Mouse (Mus musculus) naive thymus-derived CD4-positive, alpha-beta T cell, adult 2 months (primary cell): ENCODE results near the gene Tfdp2.

Experiments used
- DNase-seq: peaks from one replicate; pipeline ENCODE4 v3.0.0-alpha.2; 2011; ENCODE audit warnings: low read depth

The Tfdp2 gene

GRCm38 (mm10) chr9:96228285-96228684 is 32.2 kb downstream of the Tfdp2 start:
- DNase-seq, result no peak

GRCm38 (mm10) chr9:96230271-96230670 is 34.2 kb downstream of the Tfdp2 start:
- DNase-seq, result no peak

- no peak for DNase-seq
Observed at GRCm38 (mm10) chr9:96235477-96235876, 39.4 kb downstream of the Tfdp2 start.

- no peak for DNase-seq
Observed at GRCm38 (mm10) chr9:96237391-96237790, 41.3 kb downstream of the Tfdp2 start.

GRCm38 (mm10) chr9:96238286-96238685 is 42.2 kb downstream of the Tfdp2 start:
- DNase-seq, result no peak

- DNase-seq, result no peak
Observed at GRCm38 (mm10) chr9:96241134-96242097, 45.3 kb downstream of the Tfdp2 start.

- DNase-seq, result no peak
Observed at GRCm38 (mm10) chr9:96243915-96244314, 47.8 kb downstream of the Tfdp2 start.

GRCm38 (mm10) chr9:96254812-96255211 is 58.7 kb downstream of the Tfdp2 start:
- no peak for DNase-seq

GRCm38 (mm10) chr9:96258478-96258877 is 62.4 kb downstream of the Tfdp2 start:
- no peak for DNase-seq

GRCm38 (mm10) chr9:96259017-96259512 is 63.0 kb downstream of the Tfdp2 start:
- peak; percentile 50 for DNase-seq

- peak; percentile 18 for DNase-seq
Observed at GRCm38 (mm10) chr9:96259753-96260520, 63.9 kb downstream of the Tfdp2 start.

GRCm38 (mm10) chr9:96261101-96261500 is 65.0 kb downstream of the Tfdp2 start:
- no peak for DNase-seq

GRCm38 (mm10) chr9:96261980-96262379 is 65.9 kb downstream of the Tfdp2 start:
- DNase-seq, result no peak

- no peak for DNase-seq
Observed at GRCm38 (mm10) chr9:96266793-96267558, 70.9 kb downstream of the Tfdp2 start.

GRCm38 (mm10) chr9:96267559-96267948 is 71.5 kb downstream of the Tfdp2 start:
- no peak for DNase-seq

GRCm38 (mm10) chr9:96269726-96270125 is 73.7 kb downstream of the Tfdp2 start:
- DNase-seq, result no peak

- DNase-seq, result no peak
Observed at GRCm38 (mm10) chr9:96275543-96275942, 79.5 kb downstream of the Tfdp2 start.

GRCm38 (mm10) chr9:96281497-96281896 is 85.4 kb downstream of the Tfdp2 start:
- peak; percentile 47 for DNase-seq

GRCm38 (mm10) chr9:96282082-96282481 is 86.0 kb downstream of the Tfdp2 start:
- DNase-seq, result no peak

- DNase-seq, result peak; percentile 69
Observed at GRCm38 (mm10) chr9:96284916-96285315, 88.8 kb downstream of the Tfdp2 start.

- DNase-seq, result no peak
Observed at GRCm38 (mm10) chr9:96292144-96292543, 96.1 kb downstream of the Tfdp2 start.
